Mouse (Mus musculus): ENCODE data around the gene Psip1.

GRCm38 (mm10) chr4:83514183-83514582 lies 27.9 kb upstream of the Psip1 start:
- TF ChIP-seq POLR2A (IDR thresholded peaks at IDR 0.05; ENCODE audit: low read depth, low read length) (no peak), CTCF (IDR thresholded peaks at IDR 0.05; ENCODE audit: extremely low read depth, insufficient read depth, insufficient read length, insufficient replicate concordance) (no peak)

Measured in spleen, adult 2 months (tissue).